Mouse (Mus musculus): ENCODE results near the gene Rps11.
"Not testable (repeated sequence)": the region's sequence is repeated elsewhere in the genome, so short reads cannot be mapped to it uniquely, and the experiment has no call there.

Gene Rps11

DNA sequence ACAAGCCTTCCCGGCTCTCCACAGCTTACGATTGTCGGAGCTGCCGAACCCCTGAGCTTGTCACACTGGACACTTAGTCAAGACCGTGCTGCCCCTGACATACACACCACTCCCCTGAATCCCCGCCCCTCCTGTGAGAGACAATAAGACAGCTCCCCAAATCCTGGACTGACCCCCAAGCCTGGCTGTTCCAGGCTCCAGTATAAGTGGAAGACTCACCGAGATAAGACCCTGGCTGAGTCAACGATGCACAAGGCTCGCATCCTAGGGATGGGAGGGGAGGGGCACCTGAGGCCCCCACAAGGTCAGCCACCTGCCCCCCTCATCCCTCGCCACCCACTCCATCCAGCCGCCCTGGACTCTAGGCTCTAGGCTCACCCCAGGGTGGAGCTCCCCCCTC, 7.6 kb upstream of the Rps11 start:
- DNase-seq = peak; percentile 92

DNA sequence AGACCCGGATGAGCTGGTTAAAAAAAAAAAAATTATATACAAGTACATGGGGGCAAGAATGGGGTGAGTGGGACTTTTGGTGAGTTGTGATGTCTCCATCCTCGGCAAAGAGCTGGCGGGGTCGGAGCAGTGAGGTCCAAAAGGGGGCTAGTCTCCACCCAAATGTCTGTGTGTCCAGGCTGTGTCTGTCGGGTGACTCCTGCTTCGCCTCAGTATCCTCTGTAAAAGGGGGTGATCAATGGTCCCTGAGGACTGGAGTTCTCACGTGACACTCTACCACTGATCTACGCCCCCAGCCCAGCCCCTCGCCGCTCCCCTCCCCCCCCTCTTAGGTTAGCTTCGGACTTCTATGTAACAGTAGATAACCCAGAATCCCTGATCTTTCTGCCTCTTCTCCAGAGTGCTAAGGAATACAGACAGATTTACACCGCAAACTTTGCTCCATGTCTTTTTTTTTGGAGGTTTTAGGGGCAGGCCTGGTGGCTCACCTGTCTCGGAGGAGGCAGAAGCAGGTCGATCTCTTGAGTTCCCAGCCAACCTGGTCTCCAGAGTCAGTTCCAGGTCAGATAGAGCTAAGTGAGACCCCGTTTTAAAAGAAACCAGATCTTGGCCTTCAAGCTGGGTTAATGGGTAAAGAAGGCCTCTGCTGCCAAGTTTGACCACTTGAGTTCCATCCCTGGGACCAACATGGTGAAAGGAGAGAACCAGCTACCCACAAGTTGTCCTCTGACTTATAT, 5.7 kb upstream of the Rps11 start:
- peak; percentile 95 for DNase-seq

DNA sequence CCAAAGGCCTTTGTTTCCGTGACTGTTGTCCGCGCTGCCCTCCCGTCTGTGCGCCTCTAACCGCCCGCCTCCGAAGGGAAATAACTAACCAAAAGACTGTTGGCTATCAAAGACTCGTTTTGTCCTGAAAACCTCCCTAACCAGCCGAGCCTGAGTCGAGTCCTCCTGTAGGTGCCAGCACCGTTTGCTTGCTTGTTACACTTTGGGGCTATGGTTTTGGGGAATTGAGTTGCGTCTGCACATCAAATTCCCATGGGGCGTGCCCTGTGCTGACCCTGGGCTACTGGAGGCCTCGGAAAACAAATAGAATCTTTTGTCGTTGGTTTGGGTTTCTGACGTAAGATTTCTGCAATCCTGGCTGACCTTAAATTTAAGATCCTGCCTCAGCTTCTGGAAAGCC, 5.1 kb upstream of the Rps11 start:
- DNase-seq = no peak

DNA sequence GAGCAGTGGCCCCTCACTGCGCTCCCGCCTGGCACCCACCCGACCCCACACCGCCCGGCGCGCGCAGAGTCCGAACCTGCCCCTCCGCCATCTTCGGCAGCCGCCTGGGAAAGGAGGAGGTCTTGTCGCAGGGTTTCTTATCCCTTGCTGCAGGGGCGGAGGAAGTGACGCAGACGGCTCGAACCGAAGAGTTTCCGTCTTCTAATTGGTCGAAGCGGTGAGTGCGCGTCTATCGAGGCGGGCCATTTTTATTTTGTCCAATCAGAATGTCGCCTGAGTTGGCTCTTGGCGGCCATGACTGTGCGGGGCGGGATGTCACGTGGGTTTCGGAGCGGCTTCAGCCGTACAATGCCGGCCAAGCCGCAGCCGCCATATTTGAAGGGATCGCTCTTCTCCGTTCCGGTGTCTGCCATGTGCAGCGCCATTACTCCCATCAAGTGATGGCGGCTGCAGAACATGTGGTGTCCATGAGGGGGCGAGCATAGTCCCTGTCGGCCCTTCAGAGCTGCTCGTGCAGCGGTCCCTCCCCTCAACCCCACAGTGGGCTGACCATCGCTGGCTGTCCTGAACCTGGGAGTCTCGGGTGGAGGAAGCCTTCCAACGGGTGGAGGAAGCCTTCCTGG, 4.5 kb upstream of the Rps11 start, which contains the start of gene Rpl13a:
Gene Rpl13a, minus strand, starts transcription at position 138 of the 623 bp plus-strand sequence.
- DNase-seq = peak; percentile 100

DNA sequence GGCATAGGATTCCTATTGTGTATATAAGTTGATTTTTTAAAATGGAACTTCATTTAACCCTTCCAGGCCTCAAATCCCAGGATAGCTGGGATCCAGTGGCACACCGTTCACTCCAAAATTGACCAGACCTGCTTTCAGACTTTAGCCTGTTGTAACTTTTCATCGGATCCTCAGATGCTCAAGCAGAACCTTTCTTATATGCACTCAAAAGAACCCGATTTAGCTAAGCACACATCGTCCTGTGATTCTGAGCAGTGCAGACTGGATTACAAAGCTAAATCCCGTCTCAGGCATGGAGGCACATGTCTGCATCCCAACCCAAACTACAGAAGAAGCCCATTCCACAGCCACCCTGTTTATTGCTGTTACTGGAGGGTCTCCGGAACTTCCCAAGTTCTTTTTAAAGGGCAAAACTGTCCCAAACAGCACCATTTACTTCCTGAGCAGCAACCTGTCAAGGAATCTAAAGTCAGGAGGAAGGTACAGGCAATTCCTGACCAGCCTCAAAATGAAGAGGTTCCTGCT, 3.5 kb upstream of the Rps11 start:
- no peak for DNase-seq

DNA sequence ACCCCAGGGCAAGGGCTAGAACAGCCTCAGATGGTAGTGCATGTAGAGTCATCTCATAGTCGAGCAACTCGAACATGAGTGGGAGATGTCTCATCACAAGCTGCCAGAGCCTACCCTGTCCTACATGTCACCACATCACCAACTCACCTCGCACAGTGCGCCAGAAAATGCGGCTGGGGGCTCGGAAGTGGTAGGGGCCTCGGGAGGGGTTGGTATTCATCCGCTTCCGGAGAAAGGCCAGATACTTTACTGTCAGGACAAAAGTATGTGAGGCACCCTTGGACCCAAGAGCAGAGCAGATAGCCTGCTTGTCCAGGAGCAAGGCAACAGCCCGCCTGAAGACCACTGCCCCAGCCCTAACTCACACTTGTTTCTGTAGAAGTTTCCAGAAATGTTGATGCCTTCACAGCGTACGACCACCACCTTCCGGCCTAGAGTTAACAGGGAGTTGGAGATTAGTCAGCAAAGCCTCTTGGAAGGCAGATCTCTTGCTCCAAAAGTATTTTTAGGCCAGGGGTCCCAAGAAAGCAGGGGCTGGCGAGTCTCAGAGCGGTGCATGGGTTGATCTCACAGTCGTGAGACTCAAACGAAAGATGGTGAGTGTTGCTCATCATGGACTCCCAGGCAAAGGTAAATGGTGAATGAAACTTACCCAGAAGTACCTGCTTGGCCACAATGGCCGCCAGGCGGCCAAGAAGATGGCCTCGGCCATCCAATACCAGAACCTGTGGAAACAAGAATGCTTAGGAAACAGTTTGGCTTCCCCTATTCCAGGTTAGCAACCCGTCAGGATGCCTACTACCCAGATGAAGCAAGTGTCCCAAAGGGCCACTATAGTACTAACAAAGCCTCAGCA, 2.8 kb upstream of the Rps11 start:
- DNase-seq = peak; percentile 90

DNA sequence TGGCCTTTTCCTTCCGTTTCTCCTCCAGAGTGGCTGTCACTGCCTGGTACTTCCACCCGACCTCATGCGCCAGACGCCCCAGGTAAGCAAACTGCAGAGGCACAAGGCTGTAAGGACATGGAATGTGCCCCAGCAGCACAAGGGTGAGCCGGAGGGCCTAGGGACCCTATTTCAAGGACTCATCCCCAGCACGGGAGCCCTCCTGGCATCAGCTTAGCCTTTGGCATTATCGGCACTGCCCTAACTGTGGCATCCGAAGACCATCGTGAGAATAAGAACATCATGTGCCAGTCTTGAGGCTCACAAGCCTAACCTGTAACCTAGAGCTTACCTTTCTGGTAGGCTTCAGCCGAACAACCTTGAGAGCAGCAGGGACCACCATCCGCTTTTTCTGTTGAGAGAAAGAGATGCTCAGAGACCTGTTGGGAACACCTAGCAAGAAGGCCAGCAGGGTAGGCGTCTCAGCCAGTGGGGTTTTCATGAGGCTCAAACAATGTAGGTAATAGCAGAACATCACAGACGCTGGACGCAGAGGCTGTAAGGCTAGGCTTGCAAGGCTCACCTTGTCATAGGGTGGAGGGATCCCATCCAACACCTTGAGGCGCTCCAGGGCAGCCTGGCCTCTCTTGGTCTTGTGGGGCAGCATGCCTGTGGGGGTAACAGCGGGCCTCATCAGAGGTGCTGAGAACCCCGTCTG, 2.1 kb upstream of the Rps11 start:
- peak; percentile 95 for DNase-seq

DNA sequence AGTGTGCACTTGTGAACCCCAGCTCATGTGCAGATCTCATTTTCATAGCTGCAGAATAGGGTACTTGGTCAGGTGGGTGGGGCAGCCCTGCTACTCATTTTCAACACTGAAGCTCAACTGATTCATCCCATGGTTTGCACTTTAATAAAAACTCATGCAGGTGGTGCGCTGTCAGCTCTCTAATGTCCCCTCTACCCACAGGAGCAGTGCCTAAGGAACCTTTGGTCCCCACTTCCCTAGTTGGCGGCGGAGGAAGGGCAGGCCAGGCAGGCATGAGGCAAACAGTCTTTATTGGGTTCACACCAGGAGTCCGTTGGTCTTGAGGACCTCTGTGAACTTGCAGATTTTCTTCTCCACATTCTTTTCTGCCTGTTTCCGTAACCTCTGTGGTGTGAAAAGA, 1.4 kb upstream of the Rps11 start:
- DNase-seq = peak; percentile 90

DNA sequence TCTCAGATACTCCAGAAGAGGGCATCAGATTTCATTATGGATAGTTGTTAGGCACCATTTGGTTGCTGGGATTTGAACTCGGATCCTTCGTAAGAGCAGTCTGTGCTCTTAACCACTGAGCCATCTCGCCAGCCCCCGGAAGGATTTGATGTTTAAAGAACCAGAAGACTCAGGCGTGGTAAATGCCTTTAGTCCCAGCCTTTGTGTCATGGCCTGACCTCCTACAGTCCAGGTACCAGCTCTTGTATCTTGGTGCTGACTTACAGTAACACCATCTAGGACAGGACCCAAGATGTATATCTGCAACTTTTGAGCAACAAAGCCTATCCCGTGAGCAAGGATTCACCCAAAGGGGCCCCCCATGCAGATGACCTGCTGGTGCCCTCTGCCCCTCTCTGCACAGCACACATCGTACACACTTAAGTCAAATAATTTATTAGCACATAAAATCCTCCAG, 933 bp upstream of the Rps11 start:
- no peak for DNase-seq

DNA sequence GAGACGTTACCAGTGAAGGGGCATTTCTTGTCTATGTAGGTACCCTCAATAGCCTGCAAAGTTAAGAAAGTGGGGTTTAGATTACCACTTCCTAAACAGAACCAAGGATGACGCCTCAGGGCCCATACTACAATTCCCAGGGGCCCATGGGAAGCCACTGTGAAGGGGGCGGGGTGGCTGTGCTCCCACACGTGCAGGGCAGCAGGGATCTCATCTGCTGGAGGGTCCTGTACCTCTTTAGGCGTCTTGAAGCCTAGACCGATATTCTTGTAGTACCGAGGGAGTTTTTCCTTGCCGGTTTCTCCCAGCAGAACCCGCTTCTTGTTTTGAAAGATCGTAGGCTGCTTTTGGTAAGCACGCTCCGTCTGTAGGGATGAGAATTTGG, 1.1 kb downstream of the Rps11 start:
- DNase-seq = peak; percentile 94

DNA sequence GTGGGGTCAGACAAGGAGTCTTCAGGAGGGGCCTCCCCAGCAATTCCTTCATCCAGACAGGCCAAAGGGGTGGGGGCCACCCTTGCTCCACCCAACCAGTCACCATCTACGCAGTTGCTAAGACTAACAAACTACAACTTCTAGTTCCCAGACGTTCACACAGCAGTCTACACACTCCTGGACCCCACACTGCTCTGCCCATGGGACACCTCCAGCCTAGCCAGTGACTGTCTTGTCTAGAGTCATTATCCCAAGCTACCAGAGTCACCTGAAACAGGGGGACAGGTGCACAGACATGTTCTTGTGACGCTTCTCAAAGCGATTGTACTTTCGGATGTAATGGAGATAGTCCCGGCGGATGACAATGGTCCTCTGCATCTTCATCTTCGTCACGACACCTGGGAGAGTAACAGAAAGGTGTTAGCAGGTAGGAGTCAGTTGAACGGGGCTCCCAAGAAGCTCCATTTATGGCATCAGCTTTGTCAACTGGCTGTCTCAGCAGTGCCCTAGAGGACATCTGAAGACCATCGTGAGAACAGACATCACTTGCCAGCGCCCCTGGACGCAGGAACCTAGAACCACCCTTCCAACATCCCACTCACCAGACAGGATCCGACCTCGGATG, 1.6 kb downstream of the Rps11 start:
- DNase-seq = peak; percentile 94

DNA sequence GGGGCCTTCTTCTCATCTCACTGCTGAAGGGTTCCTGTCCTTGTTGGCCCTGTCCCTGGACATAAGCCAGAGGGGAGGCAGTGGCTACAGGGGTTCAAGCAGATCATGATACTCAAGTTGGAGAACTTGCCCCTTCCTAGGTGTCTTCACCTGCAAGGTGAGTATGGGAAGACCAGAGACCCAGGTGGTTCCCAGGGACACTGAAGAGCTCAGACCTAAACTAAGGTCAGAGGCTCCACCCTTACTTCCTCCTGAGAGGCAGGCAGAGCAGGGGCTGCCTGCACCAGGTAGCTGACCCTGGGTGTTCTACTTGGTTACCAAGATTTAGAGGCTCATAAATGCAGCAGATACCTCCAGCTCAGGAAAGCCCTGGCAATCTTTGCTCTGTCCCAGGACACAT, 2.3 kb downstream of the Rps11 start:
- peak; percentile 92 for DNase-seq

DNA sequence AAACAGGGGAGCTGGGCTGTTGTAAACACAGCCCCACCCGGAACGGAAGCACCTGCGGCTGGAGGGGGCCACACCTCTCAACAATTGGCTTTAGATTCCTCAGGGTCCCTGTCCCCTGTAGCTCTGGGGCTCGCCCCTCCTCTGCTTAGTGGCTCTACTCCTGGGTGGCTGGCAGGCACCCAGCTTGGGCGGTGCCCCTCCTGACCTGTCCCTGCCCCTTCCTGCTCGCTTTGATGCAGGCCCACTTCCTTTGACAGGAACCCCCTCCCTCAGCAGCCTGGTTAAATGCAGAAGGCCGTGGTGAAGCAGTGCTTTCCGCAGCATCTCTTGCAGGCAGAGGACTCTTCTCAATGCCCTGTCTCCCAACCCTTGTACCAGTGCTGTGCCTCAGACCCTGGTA, 2.8 kb downstream of the Rps11 start:
- DNase-seq = peak; percentile 99

DNA sequence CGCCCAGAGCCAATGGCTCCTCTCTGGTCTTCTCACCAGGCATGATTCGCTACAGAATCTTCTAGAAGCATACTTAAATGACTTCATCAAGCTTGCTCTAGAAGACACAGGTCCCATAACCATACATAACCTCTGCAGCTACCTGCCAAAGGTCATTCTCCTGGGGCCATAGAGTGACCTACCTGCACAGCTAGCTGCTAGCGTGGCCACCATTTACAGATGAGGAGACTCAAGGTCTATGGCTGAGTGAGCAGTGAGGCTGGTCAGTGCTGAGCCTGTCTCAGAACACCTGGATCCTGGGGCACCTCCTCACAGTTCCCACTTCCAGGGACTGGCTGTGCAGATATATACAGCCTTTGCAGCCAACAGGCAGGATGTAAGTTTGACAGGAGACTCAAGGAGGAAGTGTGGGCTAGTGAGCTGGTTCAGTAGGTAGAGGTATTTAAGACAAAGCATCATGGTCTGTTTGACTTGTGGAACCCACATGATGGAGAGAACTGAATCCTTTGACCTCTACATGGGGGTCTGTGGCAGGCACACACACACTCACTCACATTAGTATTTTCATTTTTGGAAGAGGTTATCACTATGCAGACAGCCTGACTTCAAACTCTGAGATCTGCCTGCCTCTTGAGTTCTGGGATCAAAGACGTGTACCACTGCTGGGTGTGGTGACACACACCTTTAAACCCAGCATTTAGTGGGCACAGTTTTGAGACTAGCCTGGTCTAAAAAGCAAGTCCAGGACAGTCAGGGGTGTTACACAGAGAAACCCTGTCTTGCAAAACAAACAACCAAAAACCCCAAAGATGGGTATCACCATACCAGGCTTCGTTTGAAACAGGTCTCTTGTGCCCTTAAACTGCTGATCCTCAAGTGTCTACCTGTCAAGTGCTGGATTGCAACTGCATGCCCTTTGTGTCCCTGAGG, 4.2 kb downstream of the Rps11 start:
- peak; percentile 89 for DNase-seq

DNA sequence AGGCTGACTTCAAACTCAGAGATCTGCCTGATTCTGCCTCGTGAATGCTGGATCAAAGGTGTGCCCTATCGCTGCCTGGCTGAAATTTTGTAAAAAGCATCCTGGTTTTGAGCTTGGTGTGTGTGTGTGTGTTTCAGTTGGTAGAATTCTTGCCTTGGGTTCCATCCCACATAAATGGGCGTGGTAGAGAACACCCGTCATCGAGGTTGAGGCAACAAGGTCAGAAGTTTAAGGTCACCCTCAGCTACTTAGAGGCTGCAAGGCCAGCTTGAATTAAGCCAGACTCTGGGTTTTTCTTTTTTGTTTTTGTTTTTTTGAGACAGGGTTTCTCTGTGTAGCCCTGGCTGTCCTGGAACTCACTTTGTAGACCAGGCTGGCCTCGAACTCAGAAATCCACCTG, 5.9 kb downstream of the Rps11 start:
- no peak for DNase-seq

DNA sequence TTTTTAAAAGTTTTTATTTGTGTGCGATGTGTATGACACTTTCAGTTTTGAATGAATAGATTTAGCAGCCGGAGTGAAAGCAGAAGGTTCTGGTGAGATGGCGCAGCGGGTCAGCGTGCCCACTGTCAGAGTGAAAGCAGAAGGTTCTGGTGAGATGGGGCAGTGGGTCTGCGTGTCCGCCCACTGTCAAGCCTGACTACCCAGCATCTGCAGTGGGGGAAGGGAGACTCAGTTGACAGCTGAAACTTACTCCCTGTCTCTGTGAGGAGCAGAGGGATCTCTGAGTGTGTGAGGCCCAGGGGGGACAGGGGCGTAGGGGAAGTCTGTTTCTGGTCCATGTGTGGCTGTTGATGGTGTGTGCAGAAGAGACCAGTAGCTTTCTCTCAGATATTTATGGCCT, 6.7 kb downstream of the Rps11 start:
- DNase-seq = peak; percentile 92

DNA sequence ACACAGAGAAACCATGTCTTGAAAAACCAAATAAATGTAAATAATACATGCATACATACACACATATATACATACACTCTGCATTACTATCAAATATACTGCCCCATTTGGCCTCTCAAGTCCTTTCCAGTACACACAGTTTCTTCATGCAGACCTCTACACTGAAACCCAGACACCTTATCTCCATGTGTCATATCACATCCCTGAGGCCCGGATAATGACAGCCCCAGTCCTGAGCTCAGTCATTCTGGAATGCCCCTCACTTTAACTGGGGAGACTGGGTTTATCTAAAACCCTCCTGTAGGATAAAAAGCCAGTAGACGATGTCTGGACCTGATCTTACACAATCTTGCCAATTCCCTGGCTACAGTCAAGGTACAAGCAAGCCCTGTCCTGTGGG, 10.8 kb downstream of the Rps11 start:
- no peak for DNase-seq

DNA sequence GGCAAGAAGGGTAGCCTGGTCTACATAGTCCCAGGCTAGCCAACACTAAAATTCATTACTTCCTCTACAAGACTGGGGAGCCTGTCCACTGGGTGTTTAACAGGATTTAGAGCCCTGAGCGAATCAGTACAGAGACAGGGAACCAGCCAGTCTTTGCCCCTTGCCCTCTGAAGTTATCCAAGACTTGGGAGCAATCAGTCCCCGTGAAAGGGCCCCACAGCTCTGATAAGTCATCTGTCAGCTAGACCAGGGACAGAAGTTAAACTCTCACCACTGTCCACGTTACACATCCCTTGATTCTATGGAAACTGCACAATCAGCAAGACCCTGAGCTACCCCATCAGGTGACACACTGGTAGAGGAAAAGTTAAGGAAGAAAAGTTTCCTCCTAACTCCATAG, 11.7 kb downstream of the Rps11 start:
- DNase-seq = no peak

DNA sequence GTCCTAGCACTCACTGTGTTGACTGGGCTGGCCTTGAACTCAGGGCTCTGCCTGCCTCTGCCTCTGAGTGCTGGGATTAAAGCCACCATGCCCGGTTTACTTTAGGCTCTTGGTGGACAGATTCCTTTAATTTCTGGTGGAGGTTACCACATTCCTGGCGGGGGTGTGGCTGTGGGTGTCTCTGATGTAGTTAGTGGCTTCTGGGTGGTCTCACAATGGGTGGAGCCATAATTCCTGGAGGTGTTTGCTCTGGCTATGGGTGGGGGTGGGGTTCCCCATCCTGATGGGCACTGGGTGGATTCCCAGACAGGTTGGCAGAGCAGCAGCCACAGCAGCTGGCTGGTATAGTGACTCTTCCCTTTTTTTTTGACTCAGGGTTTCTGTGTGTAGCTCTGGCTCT, 12.3 kb downstream of the Rps11 start:
- no peak for DNase-seq

DNA sequence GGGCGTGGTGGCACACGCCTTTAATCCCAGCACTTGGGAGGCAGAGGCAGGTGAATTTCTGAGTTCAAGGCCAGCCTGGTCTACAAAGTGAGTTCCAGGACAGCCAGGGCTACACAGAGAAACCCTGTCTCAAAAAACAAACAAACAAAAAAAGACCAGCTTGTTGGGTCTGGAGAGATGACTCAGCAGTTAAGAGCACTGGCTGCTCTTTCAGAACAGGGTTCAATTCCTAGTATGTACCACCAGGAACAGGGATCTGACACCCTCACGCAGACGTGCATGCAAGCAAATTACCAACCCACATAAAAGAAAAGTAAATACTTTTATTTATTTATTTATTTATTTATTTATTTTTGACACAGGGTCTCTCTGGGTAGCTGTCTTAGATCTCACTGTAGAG, 14.2 kb downstream of the Rps11 start:
- DNase-seq = not testable (repeated sequence)

DNA sequence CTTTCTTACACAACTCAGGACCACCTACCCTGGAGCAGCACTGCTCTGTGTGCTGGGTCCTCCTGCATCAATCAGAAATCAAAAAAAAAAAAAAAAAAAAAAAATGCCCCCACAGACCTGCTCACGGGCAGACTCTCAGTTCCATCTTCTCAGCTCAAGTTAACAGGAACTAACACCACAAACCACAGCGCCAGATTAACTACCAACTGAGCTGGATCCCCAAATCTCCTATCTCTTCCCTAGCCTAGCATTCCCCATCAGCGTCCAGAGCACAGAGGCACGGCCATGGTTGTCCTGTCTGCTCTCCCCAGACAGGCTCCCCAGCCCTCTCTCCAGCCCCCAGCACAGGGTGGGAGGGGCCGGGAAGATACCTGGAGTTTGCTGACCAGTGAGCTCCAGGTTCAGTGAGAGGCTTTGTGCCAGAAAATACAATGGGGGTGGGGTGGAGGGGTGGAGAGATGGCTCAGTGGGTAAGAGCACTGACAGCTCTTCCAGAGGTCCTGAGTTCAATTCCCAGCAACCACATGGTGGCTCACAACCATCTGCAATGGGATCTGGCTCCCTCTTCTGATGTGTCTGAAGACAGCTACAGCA, 17.1 kb downstream of the Rps11 start:
- DNase-seq = no peak

Measured in heart, adult 11 months (tissue).